Mouse (Mus musculus): ENCODE measurements at regions not wholly inside any gene's neighbourhood (a gene's known extent, or its start where the extent isn't known, plus 50 kb on each side); places are given as distances from the start of the nearest gene placed in this dataset.

- H3K9me3 ChIP-seq (replicated peaks; ENCODE audit: control insufficient read depth, low read length) = no peaks in the 10 kb centered on the region
- H3K27ac ChIP-seq (ENCODE audit: low read depth, low read length) = no peak overlapping the region
- no peak overlapping the region for H3K4me2 ChIP-seq
- H3K36me3 ChIP-seq (ENCODE audit: control insufficient read depth, insufficient read depth, low read length) = no peaks in the 10 kb centered on the region
- no peaks in the 10 kb centered on the region for H3K27me3 ChIP-seq (ENCODE audit: control insufficient read depth, insufficient read depth, low read length)
- H3K4me3 ChIP-seq (ENCODE audit: low read depth, low read length) = no peak overlapping the region
- no peak overlapping the region for H3K9ac ChIP-seq (ENCODE audit: low read depth, low read length)
- no peaks in the 10 kb centered on the region for H3K4me1 ChIP-seq (ENCODE audit: control insufficient read depth, insufficient read depth, low read length)
- no peak for ATAC-seq (replicated peaks; ENCODE audit: insufficient number of reproducible peaks, low FRiP score, low TSS enrichment)
- WGBS (ENCODE audit: insufficient replicate concordance) = 61% methylated on average over 2 of the region's 2 CpGs
Measured at GRCm38 (mm10) chr8:100206557-100207349, 790.5 kb upstream of the Cdh8 start.

- Histone ChIP-seq H3K9ac (ENCODE audit: low read depth, low read length) (no peak overlapping the region), H3K9me3 (replicated peaks; ENCODE audit: control insufficient read depth, low read length) (no peaks in the 10 kb centered on the region), H3K4me1 (ENCODE audit: control insufficient read depth, insufficient read depth, low read length) (no peaks in the 10 kb centered on the region), H3K27me3 (ENCODE audit: control insufficient read depth, insufficient read depth, low read length) (no peaks in the 10 kb centered on the region), H3K4me2 (no peak overlapping the region), H3K27ac (ENCODE audit: low read depth, low read length) (no peak overlapping the region), H3K36me3 (ENCODE audit: control insufficient read depth, insufficient read depth, low read length) (no peaks in the 10 kb centered on the region), H3K4me3 (ENCODE audit: low read depth, low read length) (no peak overlapping the region)
- ATAC-seq (replicated peaks; ENCODE audit: insufficient number of reproducible peaks, low FRiP score, low TSS enrichment) = no peak
- WGBS (ENCODE audit: insufficient replicate concordance) = 82% methylated on average over 2 of the region's 2 CpGs
Measured at GRCm38 (mm10) chr8:100193228-100193627, 777.0 kb upstream of the Cdh8 start.

DNA sequence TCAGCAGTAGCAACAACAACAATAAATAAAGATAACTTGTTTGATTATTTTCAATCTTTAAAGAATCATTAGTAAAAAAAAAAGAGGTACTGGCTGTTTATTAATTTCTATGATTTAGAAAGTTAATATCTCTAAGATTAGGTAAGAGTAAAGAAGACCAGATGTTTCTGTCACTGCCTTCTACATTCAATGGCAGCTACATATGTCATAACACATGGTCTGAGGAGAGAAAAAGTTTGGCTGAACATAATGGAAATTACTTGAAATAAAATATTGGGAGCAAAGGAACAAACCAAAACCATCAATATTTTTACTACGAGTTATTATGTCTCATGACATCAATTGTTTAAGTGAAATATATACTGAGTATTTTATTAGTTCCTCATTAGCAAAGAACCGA is 774.4 kb upstream of the Cdh8 start:
- Histone ChIP-seq H3K27ac (ENCODE audit: low read depth, low read length) (no peak overlapping the region), H3K4me2 (no peak overlapping the region), H3K36me3 (ENCODE audit: control insufficient read depth, insufficient read depth, low read length) (no peaks in the 10 kb centered on the region), H3K9me3 (replicated peaks; ENCODE audit: control insufficient read depth, low read length) (no peaks in the 10 kb centered on the region), H3K4me3 (ENCODE audit: low read depth, low read length) (no peak overlapping the region), H3K27me3 (ENCODE audit: control insufficient read depth, insufficient read depth, low read length) (no peaks in the 10 kb centered on the region), H3K9ac (ENCODE audit: low read depth, low read length) (no peak overlapping the region), H3K4me1 (ENCODE audit: control insufficient read depth, insufficient read depth, low read length) (no peaks in the 10 kb centered on the region)
- ATAC-seq (replicated peaks; ENCODE audit: insufficient number of reproducible peaks, low FRiP score, low TSS enrichment) = no peak
- 70% methylated on average over 2 of the region's 2 CpGs for WGBS (ENCODE audit: insufficient replicate concordance)

GRCm38 (mm10) chr8:100187976-100188375 is 771.7 kb upstream of the Cdh8 start:
- H3K4me3 ChIP-seq (ENCODE audit: low read depth, low read length) = no peak overlapping the region
- H3K36me3 ChIP-seq (ENCODE audit: control insufficient read depth, insufficient read depth, low read length) = no peaks in the 10 kb centered on the region
- no peak for ATAC-seq (replicated peaks; ENCODE audit: insufficient number of reproducible peaks, low FRiP score, low TSS enrichment)

DNA sequence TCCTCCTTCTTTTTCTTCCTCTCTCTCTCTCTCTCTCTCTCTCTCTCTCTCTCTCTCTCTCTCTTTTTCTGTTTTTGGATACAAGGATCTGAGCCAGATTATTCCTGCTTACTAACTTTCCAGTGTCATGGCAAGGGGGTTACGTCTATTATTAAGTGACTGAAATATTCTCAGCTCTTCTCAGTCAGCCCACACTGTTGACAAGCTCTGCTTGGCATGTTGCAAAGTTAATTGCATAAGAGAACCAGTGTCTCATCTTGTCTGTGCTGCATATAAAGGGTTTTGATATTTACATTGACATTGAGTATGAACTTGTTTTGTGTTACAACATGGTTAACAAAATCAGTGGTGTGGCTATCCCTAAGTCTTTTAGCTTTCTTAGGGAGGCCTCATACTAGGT is 760.2 kb upstream of the Cdh8 start:
- no peak overlapping the region for H3K4me2 ChIP-seq
- ATAC-seq (replicated peaks; ENCODE audit: insufficient number of reproducible peaks, low FRiP score, low TSS enrichment) = no peak
- no peak overlapping the region for H3K4me3 ChIP-seq (ENCODE audit: low read depth, low read length)
- no peak overlapping the region for H3K9ac ChIP-seq (ENCODE audit: low read depth, low read length)
- no peaks in the 10 kb centered on the region for H3K4me1 ChIP-seq (ENCODE audit: control insufficient read depth, insufficient read depth, low read length)
- no peaks in the 10 kb centered on the region for H3K27me3 ChIP-seq (ENCODE audit: control insufficient read depth, insufficient read depth, low read length)
- WGBS (ENCODE audit: insufficient replicate concordance) = 79% methylated on average over 1 of the region's 1 CpGs
- no peaks in the 10 kb centered on the region for H3K9me3 ChIP-seq (replicated peaks; ENCODE audit: control insufficient read depth, low read length)
- H3K36me3 ChIP-seq (ENCODE audit: control insufficient read depth, insufficient read depth, low read length) = no peaks in the 10 kb centered on the region
- no peak overlapping the region for H3K27ac ChIP-seq (ENCODE audit: low read depth, low read length)

More at GRCm38 (mm10) chr8:100187976-100188375, 771.7 kb upstream of the Cdh8 start:
- no peaks in the 10 kb centered on the region for H3K27me3 ChIP-seq (ENCODE audit: control insufficient read depth, insufficient read depth, low read length)
- no peaks in the 10 kb centered on the region for H3K9me3 ChIP-seq (replicated peaks; ENCODE audit: control insufficient read depth, low read length)
- H3K4me1 ChIP-seq (ENCODE audit: control insufficient read depth, insufficient read depth, low read length) = no peaks in the 10 kb centered on the region
- 71% methylated on average over 3 of the region's 3 CpGs for WGBS (ENCODE audit: insufficient replicate concordance)
- H3K27ac ChIP-seq (ENCODE audit: low read depth, low read length) = no peak overlapping the region
- H3K9ac ChIP-seq (ENCODE audit: low read depth, low read length) = no peak overlapping the region
- no peak overlapping the region for H3K4me2 ChIP-seq

DNA sequence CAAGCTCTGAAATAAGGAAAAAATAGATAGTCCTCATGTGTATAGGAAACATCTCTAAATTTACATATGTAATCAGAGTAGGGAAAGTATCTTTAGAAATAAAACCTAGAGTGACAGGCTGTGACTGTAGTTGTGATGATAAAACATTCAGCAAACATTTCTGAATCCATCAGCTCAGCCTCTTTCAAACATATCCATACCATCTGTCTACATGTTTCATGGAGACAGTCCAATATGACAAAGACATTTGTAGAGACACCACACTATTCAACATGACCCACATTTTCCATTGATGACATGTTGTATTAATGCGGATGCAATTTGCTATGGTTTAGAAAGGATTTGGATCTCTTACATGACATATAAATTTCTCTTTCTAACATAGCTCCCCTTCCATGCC is 729.1 kb upstream of the Cdh8 start:
- no peak for ATAC-seq (replicated peaks; ENCODE audit: insufficient number of reproducible peaks, low FRiP score, low TSS enrichment)
- 86% methylated on average over 1 of the region's 1 CpGs for WGBS (ENCODE audit: insufficient replicate concordance)

GRCm38 (mm10) chr8:100144124-100144680 is 727.9 kb upstream of the Cdh8 start:
- H3K36me3 ChIP-seq (ENCODE audit: control insufficient read depth, insufficient read depth, low read length) = no peaks in the 10 kb centered on the region
- H3K9ac ChIP-seq (ENCODE audit: low read depth, low read length) = no peak overlapping the region
- no peaks in the 10 kb centered on the region for H3K9me3 ChIP-seq (replicated peaks; ENCODE audit: control insufficient read depth, low read length)
- ATAC-seq (replicated peaks; ENCODE audit: insufficient number of reproducible peaks, low FRiP score, low TSS enrichment) = no peak
- H3K4me2 ChIP-seq = no peak overlapping the region
- no peak overlapping the region for H3K27ac ChIP-seq (ENCODE audit: low read depth, low read length)
- no peaks in the 10 kb centered on the region for H3K4me1 ChIP-seq (ENCODE audit: control insufficient read depth, insufficient read depth, low read length)
- H3K4me3 ChIP-seq (ENCODE audit: low read depth, low read length) = no peak overlapping the region
- no peaks in the 10 kb centered on the region for H3K27me3 ChIP-seq (ENCODE audit: control insufficient read depth, insufficient read depth, low read length)
- WGBS (ENCODE audit: insufficient replicate concordance) = 73% methylated on average over 5 of the region's 5 CpGs

More for the DNA sequence above, 729.1 kb upstream of the Cdh8 start:
- Histone ChIP-seq H3K9ac (ENCODE audit: low read depth, low read length) (no peak overlapping the region), H3K27me3 (ENCODE audit: control insufficient read depth, insufficient read depth, low read length) (no peaks in the 10 kb centered on the region), H3K4me2 (no peak overlapping the region), H3K9me3 (replicated peaks; ENCODE audit: control insufficient read depth, low read length) (no peaks in the 10 kb centered on the region), H3K36me3 (ENCODE audit: control insufficient read depth, insufficient read depth, low read length) (no peaks in the 10 kb centered on the region), H3K4me1 (ENCODE audit: control insufficient read depth, insufficient read depth, low read length) (no peaks in the 10 kb centered on the region), H3K27ac (ENCODE audit: low read depth, low read length) (no peak overlapping the region), H3K4me3 (ENCODE audit: low read depth, low read length) (no peak overlapping the region)

DNA sequence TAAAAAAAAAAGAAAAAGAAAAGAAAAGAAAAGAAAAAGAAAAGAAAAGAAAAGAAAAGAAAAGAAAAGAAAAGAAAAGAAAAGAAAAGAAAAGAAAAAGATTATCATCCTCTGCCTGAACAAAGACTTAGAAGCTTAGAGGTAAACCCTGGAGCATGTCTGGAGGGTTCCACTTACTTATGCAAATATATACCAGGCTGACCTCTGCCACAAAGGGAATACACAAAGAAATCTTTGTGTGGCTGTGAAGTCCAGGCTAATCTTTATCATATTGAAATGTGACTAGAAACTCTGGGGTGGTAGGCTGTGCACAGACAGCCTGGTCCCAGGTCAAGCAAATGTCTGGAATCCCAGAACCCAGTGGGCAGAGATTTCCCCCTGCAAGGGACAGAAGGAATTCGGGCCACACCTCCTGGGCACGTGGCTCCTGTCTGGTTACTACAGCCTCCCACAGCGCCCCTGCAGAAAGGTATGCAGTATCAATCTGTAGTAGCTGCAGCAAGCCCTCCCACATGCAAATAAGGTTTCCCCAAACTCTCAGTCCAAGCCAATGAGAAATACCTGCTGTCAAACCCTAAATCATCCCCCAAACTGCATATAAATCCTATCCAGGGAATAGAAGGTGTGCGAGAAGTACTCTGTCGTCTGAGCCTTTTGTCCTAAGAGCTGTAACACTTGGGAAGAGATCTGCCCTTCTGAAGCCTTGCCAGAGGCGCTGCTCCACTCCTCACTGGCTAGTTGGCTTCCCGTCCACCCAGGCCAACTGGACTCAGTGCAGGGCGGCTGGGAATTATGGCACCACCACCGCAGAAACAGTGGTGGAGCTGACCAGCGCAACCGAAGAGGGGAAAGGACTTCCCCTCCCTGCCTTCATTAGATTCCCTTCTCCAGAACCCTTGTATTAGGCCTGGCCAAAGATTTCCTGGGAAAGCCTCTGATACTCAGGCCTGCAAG is 688.4 kb upstream of the Cdh8 start:
- H3K9me3 ChIP-seq (replicated peaks; ENCODE audit: control insufficient read depth, low read length) = no peaks in the 10 kb centered on the region
- no peak overlapping the region for H3K27ac ChIP-seq (ENCODE audit: low read depth, low read length)
- H3K36me3 ChIP-seq (ENCODE audit: control insufficient read depth, insufficient read depth, low read length) = no peaks in the 10 kb centered on the region
- no peak overlapping the region for H3K4me3 ChIP-seq (ENCODE audit: low read depth, low read length)
- H3K9ac ChIP-seq (ENCODE audit: low read depth, low read length) = no peak overlapping the region
- H3K4me1 ChIP-seq (ENCODE audit: control insufficient read depth, insufficient read depth, low read length) = no peaks in the 10 kb centered on the region
- WGBS (ENCODE audit: insufficient replicate concordance) = 48% methylated on average over 11 of the region's 11 CpGs
- H3K4me2 ChIP-seq = no peak overlapping the region
- no peak for ATAC-seq (replicated peaks; ENCODE audit: insufficient number of reproducible peaks, low FRiP score, low TSS enrichment)
- H3K27me3 ChIP-seq (ENCODE audit: control insufficient read depth, insufficient read depth, low read length) = no peaks in the 10 kb centered on the region
